Mouse (Mus musculus) cortical plate, adult 2 months (tissue): Measurements from ENCODE around the gene Wdr90. TPM values are rescaled to one million over a fixed set of nuclear protein-coding genes. Genes with fewer than 3 reads are reported as not detected.
A peak's percentile ranks its signal among the peaks of the same experiment; 100 is the strongest.

ENCODE experiments used
- H3K27ac ChIP-seq: fragments of 200-500 bp; 2 replicates; pipeline ENCODE4 v1.5.1; 2012; ENCODE audit warnings: low read length, control low read depth, inconsistent platforms; ENCODE audit not compliant: insufficient read depth
- H3K4me1 ChIP-seq: fragments of 200-500 bp; 2 replicates; pipeline ENCODE4 v1.6.1; 2011; ENCODE audit warnings: low read length; ENCODE audit not compliant: control insufficient read depth, insufficient read depth
- H3K4me3 ChIP-seq: fragments of 200-500 bp; 2 replicates; pipeline ENCODE4 v1.5.1; 2011; ENCODE audit warnings: mild to moderate bottlenecking, low read length, control low read depth; ENCODE audit not compliant: insufficient read depth
- CTCF ChIP-seq: fragments of 200-500 bp; IDR thresholded peaks from 2 replicates; pipeline ENCODE4 v1.5.1; 2011; ENCODE audit warnings: mild to moderate bottlenecking, control low read depth, low read length; ENCODE audit not compliant: insufficient read depth; ENCODE audit errors: extremely low read depth
- POLR2A ChIP-seq: fragments of 200-500 bp; IDR thresholded peaks from 2 replicates; pipeline ENCODE4 v1.6.1; 2011; ENCODE audit warnings: mild to moderate bottlenecking, low read length, control low read depth; ENCODE audit not compliant: insufficient read depth; ENCODE audit errors: extremely low read depth
- polyA plus RNA-seq: library from polyadenylated mRNA; depleted of rRNA; stranded (reverse); fragments of >200 nt; gene quantifications from 2 replicates; pipeline ENCODE4 v1.2.3, GENCODE M21; 2012

The Wdr90 gene
- polyA plus RNA-seq, 1 experiment = 38.2 TPM

GRCm38 (mm10) chr17:25861704-25862612 is 657 bp upstream of the Wdr90 start:
- peaks cover 3% of the 10 kb centered on the region for H3K4me1 ChIP-seq
- TF ChIP-seq POLR2A = no peak
- no peak for TF ChIP-seq CTCF
- peak overlapping the region; percentile 88 for H3K27ac ChIP-seq
- H3K4me3 ChIP-seq = peak overlapping the region; percentile 57

- Histone ChIP-seq H3K4me3 (peak overlapping the region; percentile 57), H3K27ac (no peak overlapping the region), H3K4me1 (peaks cover 3% of the 10 kb centered on the region; the same call in 1 of the 2 replicates)
- no peak for TF ChIP-seq CTCF
- TF ChIP-seq POLR2A = no peak
These were observed 1.1 kb downstream of the Wdr90 start for GRCm38 (mm10) chr17:25860229-25860628.

GRCm38 (mm10) chr17:25844396-25844901 is 16.9 kb downstream of the Wdr90 start, which contains the start of gene Rhot2:
Gene Rhot2, minus strand, starts transcription at chr17:25844851.
- no peak for TF ChIP-seq CTCF
- TF ChIP-seq POLR2A = peak; percentile 71; the same call in 1 of the 2 replicates
- H3K27ac ChIP-seq = peak within 1 kb of the TSS; percentile 82
- peak within 1 kb of the TSS; percentile 85 for H3K4me3 ChIP-seq
- peaks cover 5% of the 10 kb centered on the region for H3K4me1 ChIP-seq

GRCm38 (mm10) chr17:25843636-25844395 is 17.5 kb downstream of the Wdr90 start:
- Histone ChIP-seq H3K4me3 (peak overlapping the region; percentile 85), H3K27ac (peak overlapping the region; percentile 82), H3K4me1 (peaks cover 5% of the 10 kb centered on the region)
- TF ChIP-seq POLR2A (no peak), CTCF (no peak)

GRCm38 (mm10) chr17:25843122-25843521 is 18.2 kb downstream of the Wdr90 start:
- peaks cover 5% of the 10 kb centered on the region for H3K4me1 ChIP-seq
- TF ChIP-seq POLR2A (no peak), CTCF (no peak)
- peak overlapping the region; percentile 85; the same call in 1 of the 2 replicates for H3K4me3 ChIP-seq
- no peak overlapping the region for H3K27ac ChIP-seq

- Histone ChIP-seq H3K4me1 (peaks cover 5% of the 10 kb centered on the region), H3K27ac (no peak overlapping the region), H3K4me3 (no peak overlapping the region; the same call in 1 of the 2 replicates)
- no peak for TF ChIP-seq CTCF
- TF ChIP-seq POLR2A = no peak
These were observed 18.8 kb downstream of the Wdr90 start for GRCm38 (mm10) chr17:25842509-25842908.

GRCm38 (mm10) chr17:25841117-25841880 is 20.0 kb downstream of the Wdr90 start, which contains the start of gene Gm20683:
Gene Gm20683, minus strand, starts transcription at chr17:25841763.
- Histone ChIP-seq H3K4me3 (no peak within 1 kb of the TSS; the same call in 1 of the 2 replicates), H3K27ac (no peak within 1 kb of the TSS), H3K4me1 (peaks cover 5% of the 10 kb centered on the region)
- no peak for TF ChIP-seq CTCF
- no peak for TF ChIP-seq POLR2A

- H3K4me3 ChIP-seq = no peak overlapping the region
- H3K27ac ChIP-seq = no peak overlapping the region
- H3K4me1 ChIP-seq = peaks cover 8% of the 10 kb centered on the region
- no peak for TF ChIP-seq POLR2A
- TF ChIP-seq CTCF = no peak
These were observed 20.8 kb downstream of the Wdr90 start for GRCm38 (mm10) chr17:25840519-25840918.
